Mouse (Mus musculus) right cerebral cortex, postnatal 36 days (tissue): ENCODE results near the gene Gpc3.
"Not testable (repeated sequence)": the region's sequence is repeated elsewhere in the genome, so short reads cannot be mapped to it uniquely, and the experiment has no call there.

ENCODE experiments used
- DNase-seq, 2 experiments: peaks; one replicate each; pipeline ENCODE4 v3.0.0; 2022; ENCODE audit warnings: low spot score in 2 of 2, mixed read lengths in 1 of 2

Gene Gpc3

DNA sequence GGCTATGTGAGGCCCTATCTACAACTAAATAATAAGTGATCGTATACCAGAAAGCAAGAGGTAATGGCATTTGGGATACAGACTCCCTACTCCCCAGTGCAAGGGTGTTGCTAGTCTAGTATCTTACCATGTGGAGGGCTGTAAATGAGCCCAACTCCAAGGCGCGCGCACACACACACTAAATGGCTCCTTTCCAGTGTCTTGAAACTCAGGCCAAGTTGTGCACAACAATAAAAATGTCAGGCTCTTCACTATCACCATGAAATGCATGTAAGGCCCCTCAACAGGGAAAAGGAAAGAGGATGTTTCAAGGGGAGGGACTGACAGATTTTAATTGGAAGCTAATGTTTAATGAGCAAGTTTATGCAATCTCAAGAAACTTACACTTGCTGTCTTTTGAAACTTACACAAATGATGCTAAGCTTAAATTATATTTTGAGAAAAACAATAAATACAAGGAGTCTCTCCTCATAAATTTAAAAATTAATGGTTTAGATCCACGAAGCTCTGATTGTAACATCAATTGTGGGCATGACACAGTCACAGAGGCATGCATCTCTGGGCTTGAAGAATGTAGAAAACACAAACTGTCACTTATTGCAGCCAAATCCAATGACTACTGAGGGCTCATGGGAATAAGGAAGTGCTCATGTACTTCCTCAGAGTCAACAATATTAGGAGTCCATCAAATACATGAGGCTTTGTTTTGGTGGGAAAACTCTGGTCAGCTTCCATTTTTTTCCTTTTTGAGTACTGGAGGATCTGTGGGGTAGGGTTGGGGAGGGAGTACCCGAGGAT, 332.4 kb downstream of the Gpc3 start:
- no peak for DNase-seq

DNA sequence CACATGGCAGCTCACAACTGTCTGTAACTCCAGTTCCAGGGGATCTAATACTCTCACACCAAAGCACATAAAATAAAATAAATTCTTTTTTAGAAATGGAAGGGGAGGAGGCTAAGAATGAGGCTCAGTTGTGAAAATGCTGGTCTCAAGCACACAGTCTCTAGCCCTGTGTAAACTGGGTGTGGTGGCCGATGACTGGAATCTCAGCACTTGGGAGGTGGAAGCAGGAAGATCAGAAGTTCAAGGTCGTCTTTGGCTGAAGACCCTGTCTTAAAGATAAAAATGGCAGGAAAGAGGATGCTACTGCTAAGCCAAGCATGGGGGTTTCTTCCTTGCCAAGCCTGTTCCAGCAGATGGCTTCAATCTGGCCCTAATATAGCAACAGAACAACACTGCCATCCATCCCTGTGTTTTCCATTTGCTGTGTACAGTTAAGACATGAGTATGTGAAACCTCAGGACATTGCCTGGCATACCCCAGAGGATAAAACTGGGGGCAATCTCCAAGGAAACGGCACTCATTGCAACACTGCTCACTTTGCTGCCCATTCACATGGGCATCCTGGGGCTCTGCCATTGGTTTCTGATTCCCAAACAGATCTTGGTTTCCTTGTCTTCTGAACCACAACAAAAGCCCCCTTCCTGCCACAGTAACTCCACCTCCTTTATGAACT, 334.9 kb downstream of the Gpc3 start:
- no peak for DNase-seq

DNA sequence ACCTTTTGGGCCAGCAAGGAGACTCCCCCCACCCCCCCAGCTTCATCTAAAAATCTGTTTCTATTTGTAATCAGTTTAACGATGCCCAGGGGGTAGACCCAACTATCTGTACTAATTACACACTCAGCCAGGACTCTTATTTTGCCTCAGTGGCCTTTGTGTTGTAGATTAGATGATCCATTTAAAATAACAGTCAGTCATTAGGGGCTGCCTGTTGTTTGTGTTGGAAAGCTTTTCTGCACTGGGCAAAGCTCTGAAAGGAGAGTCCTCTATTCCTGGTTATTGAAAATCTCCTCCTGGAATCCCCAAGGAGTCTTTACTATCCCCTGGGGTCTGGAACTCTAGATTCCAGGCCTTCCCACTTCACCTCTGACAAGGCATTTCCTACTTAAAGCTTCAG, 336.2 kb downstream of the Gpc3 start:
- no peak for DNase-seq

- DNase-seq: no peak
Observed at GRCm38 (mm10) chrX:52273016-52273415, 340.7 kb downstream of the Gpc3 start.

DNA sequence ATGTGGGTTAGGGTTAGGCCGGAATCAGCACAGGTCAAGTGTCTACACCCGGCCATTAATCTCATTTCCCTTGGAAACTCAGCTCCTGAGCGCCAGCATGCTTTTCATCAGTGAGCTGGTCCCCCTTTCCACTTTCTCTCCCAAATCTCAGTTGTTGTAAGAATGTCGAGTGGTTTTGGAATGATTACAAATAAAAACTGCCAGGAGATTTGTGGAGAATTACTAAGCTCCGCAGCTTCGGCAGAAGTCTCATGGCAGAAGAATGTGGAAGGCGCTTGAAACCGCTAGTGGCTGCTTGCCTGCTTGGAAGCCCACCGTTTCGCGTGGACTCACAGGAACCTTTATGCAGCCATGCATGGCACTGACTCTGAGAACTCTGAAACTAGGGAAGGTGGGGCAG, 351.8 kb downstream of the Gpc3 start:
- no peak for DNase-seq

DNA sequence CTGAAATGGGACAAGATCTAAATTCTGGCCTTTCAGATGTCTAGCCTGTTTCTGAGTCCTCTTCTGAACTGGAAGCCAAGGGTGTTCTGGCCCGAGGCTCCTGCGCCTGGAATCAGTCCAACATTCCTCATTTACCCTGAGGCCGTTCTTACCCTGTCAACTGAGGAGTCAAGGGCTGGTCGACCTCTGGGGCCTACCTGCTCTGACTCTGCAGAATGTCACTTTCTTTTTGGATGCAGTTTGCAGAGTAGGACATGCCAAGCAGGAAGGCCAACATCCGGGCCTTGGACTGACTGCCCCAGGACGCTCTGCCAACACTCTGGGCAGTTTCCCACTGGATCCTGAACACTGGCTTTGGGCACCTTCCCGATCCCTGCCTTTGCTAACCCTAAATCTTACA, 352.2 kb downstream of the Gpc3 start:
- no peak for DNase-seq

- DNase-seq: not testable (repeated sequence)
Observed at GRCm38 (mm10) chrX:52259771-52260170, 354.0 kb downstream of the Gpc3 start.

DNA sequence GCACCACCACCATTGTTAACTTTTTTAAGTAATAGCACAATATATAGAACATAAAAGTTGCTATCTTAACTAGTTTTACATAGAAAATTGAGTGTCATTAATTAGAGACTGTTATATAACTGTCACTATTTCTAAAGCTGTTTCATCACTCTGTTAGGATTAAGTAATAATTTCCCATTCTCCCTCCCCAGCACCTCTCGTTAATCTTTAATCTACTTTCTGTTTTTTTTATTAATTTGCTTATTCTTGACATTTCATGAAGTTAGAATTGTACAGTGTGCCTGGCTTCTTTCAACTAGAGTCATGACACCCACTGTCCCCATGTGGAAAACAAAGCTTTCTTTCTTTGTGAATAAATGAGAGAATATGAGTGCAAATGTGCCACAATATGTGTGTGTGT, 359.2 kb downstream of the Gpc3 start:
- DNase-seq: no peak

GRCm38 (mm10) chrX:52245694-52246297, 368.0 kb downstream of the Gpc3 start:
- no peak for DNase-seq

- DNase-seq: no peak
Observed at GRCm38 (mm10) chrX:52237470-52237869, 376.3 kb downstream of the Gpc3 start.

DNA sequence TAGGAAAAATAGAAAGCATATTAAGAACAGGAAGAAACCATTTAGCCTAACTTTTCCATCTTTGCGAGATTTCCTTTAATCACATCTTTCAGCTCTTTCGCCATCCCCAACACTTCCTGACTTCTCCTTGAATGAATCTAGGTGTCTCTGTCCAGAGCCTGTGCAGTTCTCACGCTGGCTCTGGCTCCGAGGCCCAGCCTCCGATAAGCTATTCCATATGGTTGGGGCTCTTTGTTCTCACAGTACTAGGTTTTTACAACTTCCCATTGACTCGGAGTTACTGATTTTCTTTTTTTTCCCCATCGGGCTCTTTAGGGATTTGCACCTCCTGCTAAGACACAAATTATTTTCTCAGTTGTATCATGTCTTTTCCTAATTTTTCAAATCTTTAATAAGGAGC, 381.8 kb downstream of the Gpc3 start:
- no peak for DNase-seq

GRCm38 (mm10) chrX:52230711-52231110, 383.0 kb downstream of the Gpc3 start:
- DNase-seq: no peak
